Mouse (Mus musculus) cerebellum, postnatal 25 days (tissue): ENCODE measurements around the gene C2cd2l.
"Not testable (repeated sequence)": the region's sequence is repeated elsewhere in the genome, so short reads cannot be mapped to it uniquely, and the experiment has no call there.

Experiments used
- DNase-seq, 2 experiments: peaks; one replicate each; pipeline ENCODE4 v3.0.0; 2021; ENCODE audit warnings: mixed read lengths in 2 of 2

Gene C2cd2l

GRCm38 (mm10) chr9:44319887-44320798 lies at the start of gene C2cd2l:
TSS of gene C2cd2l (minus strand) at chr9:44320285.
- DNase-seq = peak; percentile 90 to 94

- DNase-seq = no peak
These were observed 44.4 kb upstream of the C2cd2l start for GRCm38 (mm10) chr9:44364480-44364879.

- DNase-seq = not testable (repeated sequence)
These were observed 41.8 kb upstream of the C2cd2l start for GRCm38 (mm10) chr9:44361931-44362330.

GRCm38 (mm10) chr9:44361190-44361917 lies 41.3 kb upstream of the C2cd2l start, which contains the start of gene Vps11:
TSS of gene Vps11 (minus strand) at chr9:44361670.
- DNase-seq = peak; percentile 94 to 97

- no peak for DNase-seq
These were observed 37.1 kb upstream of the C2cd2l start for GRCm38 (mm10) chr9:44357207-44357606.

- DNase-seq = no peak
These were observed 33.1 kb upstream of the C2cd2l start for GRCm38 (mm10) chr9:44353142-44353541.

- DNase-seq = no peak
These were observed 32.3 kb upstream of the C2cd2l start for GRCm38 (mm10) chr9:44352337-44352736.

GRCm38 (mm10) chr9:44351396-44351795 lies 31.3 kb upstream of the C2cd2l start:
- no peak for DNase-seq

GRCm38 (mm10) chr9:44348546-44348945 lies 28.5 kb upstream of the C2cd2l start:
- DNase-seq = no peak

- no peak for DNase-seq
These were observed 27.5 kb upstream of the C2cd2l start for GRCm38 (mm10) chr9:44347621-44348020.

- no peak for DNase-seq
These were observed 27.1 kb upstream of the C2cd2l start for GRCm38 (mm10) chr9:44347166-44347565.

- DNase-seq = no peak
These were observed 25.7 kb upstream of the C2cd2l start for GRCm38 (mm10) chr9:44345570-44346433.

GRCm38 (mm10) chr9:44343781-44344421 lies 23.8 kb upstream of the C2cd2l start, which contains the start of gene Hmbs:
TSS of gene Hmbs (minus strand) at chr9:44344228.
- peak; percentile 91 to 95 for DNase-seq

- DNase-seq = peak in 1 of 2 experiments; percentile 32
These were observed 23.2 kb upstream of the C2cd2l start for GRCm38 (mm10) chr9:44343290-44343689.

- no peak for DNase-seq
These were observed 22.5 kb upstream of the C2cd2l start for GRCm38 (mm10) chr9:44342605-44343004.

- DNase-seq = no peak
These were observed 22.1 kb upstream of the C2cd2l start for GRCm38 (mm10) chr9:44342173-44342572.

GRCm38 (mm10) chr9:44341487-44341886 lies 21.4 kb upstream of the C2cd2l start:
- DNase-seq = no peak

- no peak for DNase-seq
These were observed 18.5 kb upstream of the C2cd2l start for GRCm38 (mm10) chr9:44338574-44338973.

GRCm38 (mm10) chr9:44337436-44338169 lies 17.5 kb upstream of the C2cd2l start:
- DNase-seq = no peak

GRCm38 (mm10) chr9:44336964-44337363 lies 16.9 kb upstream of the C2cd2l start:
- no peak for DNase-seq

- DNase-seq = not testable (repeated sequence)
These were observed 16.4 kb upstream of the C2cd2l start for GRCm38 (mm10) chr9:44336513-44336912.

GRCm38 (mm10) chr9:44336093-44336406 lies 16.0 kb upstream of the C2cd2l start:
- no peak for DNase-seq
